Mouse (Mus musculus) embryonic facial prominence, embryonic 15.5 days (tissue): ENCODE data around the gene Nosip. TPM values are rescaled to one million over a fixed set of nuclear protein-coding genes. Genes with fewer than 3 reads are reported as not detected.
A peak's percentile ranks its signal among the peaks of the same experiment; 100 is the strongest.

Experiments
- ATAC-seq: fragments of 200-750 bp; cut with Nextera tagmentation; 2 replicates; pipeline ENCODE4 v1.8.0; 2017; ENCODE audit warnings: low read depth, moderate TSS enrichment; ENCODE audit not compliant: insufficient number of reproducible peaks, low FRiP score, low TSS enrichment
- H3K27ac ChIP-seq: fragments of 300-500 bp; sonication (generic); replicated peaks from 2 replicates; pipeline ENCODE4 v1.5.1; 2015; ENCODE audit warnings: mild to moderate bottlenecking, inconsistent platforms
- H3K27me3 ChIP-seq: fragments of 300-500 bp; sonication (generic); 2 replicates; pipeline ENCODE4 v1.6.1; 2015; ENCODE audit warnings: inconsistent platforms
- H3K36me3 ChIP-seq: fragments of 300-500 bp; sonication (generic); 2 replicates; pipeline ENCODE4 v1.6.1; 2015; ENCODE audit warnings: mild to moderate bottlenecking, inconsistent platforms
- H3K4me1 ChIP-seq: fragments of 300-500 bp; sonication (generic); 2 replicates; pipeline ENCODE4 v1.6.1; 2015; ENCODE audit warnings: inconsistent platforms
- H3K4me2 ChIP-seq: fragments of 300-500 bp; sonication (generic); replicated peaks from 2 replicates; pipeline ENCODE4 v1.6.1; 2015; ENCODE audit warnings: mild to moderate bottlenecking, inconsistent platforms
- H3K4me3 ChIP-seq: fragments of 300-500 bp; sonication (generic); replicated peaks from 2 replicates; pipeline ENCODE4 v1.5.1; 2015; ENCODE audit warnings: mild to moderate bottlenecking, inconsistent platforms
- H3K9ac ChIP-seq: fragments of 300-500 bp; sonication (generic); 2 replicates; pipeline ENCODE4 v1.6.1; 2015; ENCODE audit warnings: inconsistent platforms
- H3K9me3 ChIP-seq: fragments of 300-500 bp; sonication (generic); replicated peaks from 2 replicates; pipeline ENCODE4 v1.6.1; 2016; ENCODE audit warnings: inconsistent platforms
- WGBS: fragments of 180-500 bp; shearing (Covaris S2); methylation state at CpG from one replicate; pipeline ENCODE4 v1.1.7; 2015; 5-methylcytosine and 5-hydroxymethylcytosine counted together
- polyA plus RNA-seq: library from polyadenylated mRNA; unstranded; fragments of >200 nt; fragmentation: Nextera tagmentation; extraction: Ambion mirVana; gene quantifications from 2 replicates; pipeline ENCODE4 v1.2.1, GENCODE M21; 2015

The Nosip gene
- polyA plus RNA-seq, 1 experiment from 2014 or later: 68.5 TPM

GRCm38 (mm10) chr7:45037720-45038361 is 24.4 kb upstream of the Nosip start:
- Histone ChIP-seq H3K27ac (no peak overlapping the region), H3K4me3 (no peak overlapping the region), H3K9ac (no peak overlapping the region), H3K9me3 (no peaks in the 10 kb centered on the region), H3K4me1 (no peaks in the 10 kb centered on the region), H3K27me3 (no peaks in the 10 kb centered on the region), H3K36me3 (peaks cover 99% of the 10 kb centered on the region), H3K4me2 (no peak overlapping the region)
- WGBS: 70% methylated on average over 7 of the region's 7 CpGs
- ATAC-seq: no peak

GRCm38 (mm10) chr7:45038411-45038810 is 23.8 kb upstream of the Nosip start:
- Histone ChIP-seq H3K4me2 (no peak overlapping the region), H3K27me3 (no peaks in the 10 kb centered on the region), H3K9me3 (no peaks in the 10 kb centered on the region), H3K36me3 (peaks cover 99% of the 10 kb centered on the region), H3K4me1 (no peaks in the 10 kb centered on the region), H3K27ac (no peak overlapping the region), H3K9ac (no peak overlapping the region), H3K4me3 (no peak overlapping the region)
- ATAC-seq: no peak
- 92% methylated on average over 9 of the region's 9 CpGs for WGBS

GRCm38 (mm10) chr7:45040851-45041250 is 21.4 kb upstream of the Nosip start:
- 94% methylated on average over 9 of the region's 9 CpGs for WGBS
- peaks cover 99% of the 10 kb centered on the region for H3K36me3 ChIP-seq
- no peak overlapping the region for H3K9ac ChIP-seq
- no peaks in the 10 kb centered on the region for H3K4me1 ChIP-seq
- no peak overlapping the region for H3K4me2 ChIP-seq
- no peaks in the 10 kb centered on the region for H3K27me3 ChIP-seq
- H3K9me3 ChIP-seq: no peaks in the 10 kb centered on the region
- no peak for ATAC-seq
- no peak overlapping the region for H3K27ac ChIP-seq
- no peak overlapping the region for H3K4me3 ChIP-seq

- WGBS: 90% methylated on average over 14 of the region's 14 CpGs
- no peak overlapping the region for H3K4me3 ChIP-seq
Observed at GRCm38 (mm10) chr7:45043307-45043706, 18.9 kb upstream of the Nosip start.

GRCm38 (mm10) chr7:45045741-45046140 is 16.5 kb upstream of the Nosip start:
- H3K4me3 ChIP-seq: no peak overlapping the region
- no peak for ATAC-seq
- WGBS: 93% methylated on average over 22 of the region's 22 CpGs
- no peak overlapping the region for H3K27ac ChIP-seq
- H3K4me2 ChIP-seq: no peak overlapping the region
- no peaks in the 10 kb centered on the region for H3K27me3 ChIP-seq
- no peak overlapping the region for H3K9ac ChIP-seq
- peaks cover 9% of the 10 kb centered on the region for H3K4me1 ChIP-seq
- peaks cover 96% of the 10 kb centered on the region for H3K36me3 ChIP-seq
- H3K9me3 ChIP-seq: no peaks in the 10 kb centered on the region

More at GRCm38 (mm10) chr7:45043307-45043706, 18.9 kb upstream of the Nosip start:
- Histone ChIP-seq H3K27ac (no peak overlapping the region), H3K27me3 (no peaks in the 10 kb centered on the region), H3K4me2 (no peak overlapping the region), H3K9ac (no peak overlapping the region), H3K36me3 (peaks cover 99% of the 10 kb centered on the region), H3K4me1 (0 out of 2 replicates have a peak, but pooled peaks cover 3% of the 10 kb centered on the region), H3K9me3 (no peaks in the 10 kb centered on the region)
- ATAC-seq: no peak

GRCm38 (mm10) chr7:45046853-45047350 is 15.3 kb upstream of the Nosip start:
- Histone ChIP-seq H3K4me2 (no peak overlapping the region), H3K36me3 (peaks cover 85% of the 10 kb centered on the region), H3K9me3 (no peaks in the 10 kb centered on the region), H3K27me3 (no peaks in the 10 kb centered on the region), H3K4me1 (peaks cover 21% of the 10 kb centered on the region), H3K27ac (no peak overlapping the region), H3K9ac (no peak overlapping the region), H3K4me3 (no peak overlapping the region)
- WGBS: 95% methylated on average over 26 of the region's 26 CpGs
- no peak for ATAC-seq

- no peak overlapping the region for H3K4me2 ChIP-seq
- WGBS: 96% methylated on average over 14 of the region's 14 CpGs
- H3K4me1 ChIP-seq: peaks cover 24% of the 10 kb centered on the region
Observed at GRCm38 (mm10) chr7:45047491-45047890, 14.7 kb upstream of the Nosip start.

GRCm38 (mm10) chr7:45048001-45048890 is 14.0 kb upstream of the Nosip start:
- H3K36me3 ChIP-seq: peaks cover 71% of the 10 kb centered on the region
- no peak overlapping the region for H3K4me2 ChIP-seq
- WGBS: 91% methylated on average over 38 of the region's 38 CpGs

More at GRCm38 (mm10) chr7:45047491-45047890, 14.7 kb upstream of the Nosip start:
- H3K27me3 ChIP-seq: no peaks in the 10 kb centered on the region
- H3K36me3 ChIP-seq: peaks cover 79% of the 10 kb centered on the region
- no peak overlapping the region for H3K9ac ChIP-seq
- no peaks in the 10 kb centered on the region for H3K9me3 ChIP-seq
- no peak overlapping the region for H3K4me3 ChIP-seq
- no peak overlapping the region for H3K27ac ChIP-seq
- ATAC-seq: no peak

GRCm38 (mm10) chr7:45048923-45049657 is 13.1 kb upstream of the Nosip start:
- H3K4me3 ChIP-seq: no peak overlapping the region
- 92% methylated on average over 23 of the region's 23 CpGs for WGBS
- ATAC-seq: no peak
- peaks cover 24% of the 10 kb centered on the region for H3K4me1 ChIP-seq
- H3K36me3 ChIP-seq: peaks cover 63% of the 10 kb centered on the region
- H3K9me3 ChIP-seq: no peaks in the 10 kb centered on the region
- no peak overlapping the region for H3K4me2 ChIP-seq
- no peak overlapping the region for H3K9ac ChIP-seq
- no peaks in the 10 kb centered on the region for H3K27me3 ChIP-seq
- no peak overlapping the region for H3K27ac ChIP-seq

More at GRCm38 (mm10) chr7:45048001-45048890, 14.0 kb upstream of the Nosip start:
- no peak overlapping the region for H3K9ac ChIP-seq
- no peaks in the 10 kb centered on the region for H3K9me3 ChIP-seq
- no peak for ATAC-seq
- no peaks in the 10 kb centered on the region for H3K27me3 ChIP-seq
- peaks cover 24% of the 10 kb centered on the region for H3K4me1 ChIP-seq
- H3K27ac ChIP-seq: no peak overlapping the region
- no peak overlapping the region for H3K4me3 ChIP-seq

- Histone ChIP-seq H3K4me2 (peak overlapping the region; percentile 94), H3K9me3 (no peaks in the 10 kb centered on the region), H3K27me3 (no peaks in the 10 kb centered on the region), H3K9ac (peak overlapping the region; percentile 83), H3K4me3 (peak overlapping the region; percentile 79), H3K36me3 (peaks cover 43% of the 10 kb centered on the region), H3K27ac (peak overlapping the region; percentile 100), H3K4me1 (peaks cover 29% of the 10 kb centered on the region)
- ATAC-seq: 0 out of 2 replicates have a peak, but pooled peaks have one; percentile 9
- 4% methylated on average over 16 of the region's 16 CpGs for WGBS
Observed at GRCm38 (mm10) chr7:45050945-45051600, 11.2 kb upstream of the Nosip start.
